Mouse (Mus musculus): ENCODE results near the gene Ccl7.

Gene Ccl7

GRCm38 (mm10) chr11:82035356-82035755, 10.2 kb upstream of the Ccl7 start, which contains the start of gene Ccl2:
Gene Ccl2, plus strand, starts transcription at chr11:82035571.
- no peak for DNase-seq (ENCODE audit: low read depth, low spot score)

- no peak for DNase-seq (ENCODE audit: low read depth, low spot score)
Observed at GRCm38 (mm10) chr11:82035857-82036256, 9.7 kb upstream of the Ccl7 start.

- DNase-seq (ENCODE audit: low read depth, low spot score): no peak
Observed at GRCm38 (mm10) chr11:82038535-82038934, 7.0 kb upstream of the Ccl7 start, which contains the start of gene Gm17268. Gene Gm17268, minus strand, starts transcription at chr11:82038562.

- DNase-seq (ENCODE audit: low read depth, low spot score): no peak
Observed at GRCm38 (mm10) chr11:82039132-82039660, 6.3 kb upstream of the Ccl7 start.

GRCm38 (mm10) chr11:82041671-82042080, 3.8 kb upstream of the Ccl7 start:
- DNase-seq (ENCODE audit: low read depth, low spot score): no peak

GRCm38 (mm10) chr11:82047746-82048415, 2.4 kb downstream of the Ccl7 start:
- peak; percentile 71 for DNase-seq (ENCODE audit: low read depth, low spot score)

- DNase-seq (ENCODE audit: low read depth, low spot score): no peak
Observed at GRCm38 (mm10) chr11:82053849-82054248, 8.3 kb downstream of the Ccl7 start.

- DNase-seq (ENCODE audit: low read depth, low spot score): no peak
Observed at GRCm38 (mm10) chr11:82057646-82058045, 12.1 kb downstream of the Ccl7 start, which contains the start of gene Ccl11. Gene Ccl11, plus strand, starts transcription at chr11:82057823.

GRCm38 (mm10) chr11:82062226-82062625, 16.7 kb downstream of the Ccl7 start:
- DNase-seq (ENCODE audit: low read depth, low spot score): no peak

- DNase-seq (ENCODE audit: low read depth, low spot score): no peak
Observed at GRCm38 (mm10) chr11:82063454-82063853, 17.9 kb downstream of the Ccl7 start.

GRCm38 (mm10) chr11:82066953-82067571, 21.6 kb downstream of the Ccl7 start:
- no peak for DNase-seq (ENCODE audit: low read depth, low spot score)

- no peak for DNase-seq (ENCODE audit: low read depth, low spot score)
Observed at GRCm38 (mm10) chr11:82071076-82071475, 25.6 kb downstream of the Ccl7 start.

GRCm38 (mm10) chr11:82072374-82072773, 26.9 kb downstream of the Ccl7 start:
- no peak for DNase-seq (ENCODE audit: low read depth, low spot score)

GRCm38 (mm10) chr11:82072984-82073383, 27.5 kb downstream of the Ccl7 start:
- no peak for DNase-seq (ENCODE audit: low read depth, low spot score)

GRCm38 (mm10) chr11:82073686-82074085, 28.2 kb downstream of the Ccl7 start:
- DNase-seq (ENCODE audit: low read depth, low spot score): no peak

GRCm38 (mm10) chr11:82077031-82077430, 31.5 kb downstream of the Ccl7 start:
- no peak for DNase-seq (ENCODE audit: low read depth, low spot score)

GRCm38 (mm10) chr11:82078136-82078730, 32.7 kb downstream of the Ccl7 start:
- DNase-seq (ENCODE audit: low read depth, low spot score): no peak

- no peak for DNase-seq (ENCODE audit: low read depth, low spot score)
Observed at GRCm38 (mm10) chr11:82080865-82081264, 35.4 kb downstream of the Ccl7 start.

GRCm38 (mm10) chr11:82084360-82084759, 38.8 kb downstream of the Ccl7 start:
- DNase-seq (ENCODE audit: low read depth, low spot score): no peak
